Mouse (Mus musculus) kidney, adult 2 months (tissue): ENCODE results near the gene Tns3.

Experiments used
- CTCF ChIP-seq: fragments of 200-500 bp; conservative IDR thresholded peaks from 2 replicates; pipeline ENCODE4 v1.5.1; 2011; ENCODE audit warnings: low read depth, mild to moderate bottlenecking, control low read depth, low read length, moderate library complexity, mixed read lengths; ENCODE audit not compliant: insufficient read depth, insufficient read length
- POLR2A ChIP-seq: fragments of 200-500 bp; IDR thresholded peaks from one replicate; pipeline ENCODE4 v1.6.1; 2011; ENCODE audit warnings: low read depth, low read length, control low read depth

- TF ChIP-seq CTCF = no peak
- TF ChIP-seq POLR2A = no peak
These were observed 27.3 kb upstream of the Tns3 start for GRCm38 (mm10) chr11:8691605-8692004.
